Mouse (Mus musculus) hindbrain, embryonic 14.5 days (tissue): Measurements from ENCODE around the gene Add2. TPM values are rescaled to one million over a fixed set of nuclear protein-coding genes. Genes with fewer than 3 reads are reported as not detected.

ENCODE experiments used
- ATAC-seq: fragments of 200-750 bp; cut with Nextera tagmentation; 2 replicates; pipeline ENCODE4 v1.8.0; 2017; ENCODE audit warnings: moderate number of reproducible peaks, mild to moderate bottlenecking, moderate TSS enrichment, moderate library complexity; ENCODE audit not compliant: low FRiP score
- DNase-seq: peaks from one replicate; pipeline ENCODE4 v3.0.0-alpha.2; 2015; ENCODE audit warnings: low spot score
- H3K27ac ChIP-seq: fragments of 300-500 bp; sonication (generic); 2 replicates; pipeline ENCODE4 v1.5.1; 2014; ENCODE audit warnings: mild to moderate bottlenecking, moderate library complexity
- H3K27me3 ChIP-seq: fragments of 300-500 bp; sonication (generic); 2 replicates; pipeline ENCODE4 v1.6.1; 2014; ENCODE audit warnings: mild to moderate bottlenecking, low read length, mixed read lengths; ENCODE audit not compliant: control insufficient read depth, insufficient read depth
- H3K36me3 ChIP-seq: fragments of 300-500 bp; sonication (generic); replicated peaks from 2 replicates; pipeline ENCODE4 v1.6.1; 2014; ENCODE audit not compliant: control insufficient read depth, insufficient read depth
- H3K4me1 ChIP-seq: fragments of 300-500 bp; sonication (generic); replicated peaks from 2 replicates; pipeline ENCODE4 v1.6.1; 2014; ENCODE audit warnings: antibody characterized with exemption, low read length, mixed read lengths; ENCODE audit not compliant: control insufficient read depth, insufficient read depth
- H3K4me2 ChIP-seq: fragments of 300-500 bp; sonication (generic); replicated peaks from 2 replicates; pipeline ENCODE4 v1.6.1; 2014; ENCODE audit warnings: mild to moderate bottlenecking, moderate library complexity
- H3K4me3 ChIP-seq: fragments of 300-500 bp; sonication (generic); replicated peaks from 2 replicates; pipeline ENCODE4 v1.5.1; 2014; ENCODE audit warnings: mild to moderate bottlenecking, low read length
- H3K9ac ChIP-seq: fragments of 300-500 bp; sonication (generic); 2 replicates; pipeline ENCODE4 v1.6.1; 2014
- H3K9me3 ChIP-seq: fragments of 300-500 bp; sonication (generic); 2 replicates; pipeline ENCODE4 v1.6.1; 2016; ENCODE audit warnings: low read length; ENCODE audit not compliant: control insufficient read depth
- WGBS: fragments of 180-500 bp; shearing (Covaris S2); extraction: QIAGEN DNeasy Blood & Tissue Kit; methylation state at CpG from one replicate; pipeline ENCODE4 v1.1.7; 2014; 5-methylcytosine and 5-hydroxymethylcytosine counted together
- polyA plus RNA-seq: library from polyadenylated mRNA; unstranded; fragments of >200 nt; fragmentation: Nextera tagmentation; extraction: Ambion mirVana; gene quantifications from 2 replicates; pipeline ENCODE4 v1.2.1, GENCODE M21; 2014

The Add2 gene
- polyA plus RNA-seq, 1 experiment from 2014 or later = 102 TPM

DNA sequence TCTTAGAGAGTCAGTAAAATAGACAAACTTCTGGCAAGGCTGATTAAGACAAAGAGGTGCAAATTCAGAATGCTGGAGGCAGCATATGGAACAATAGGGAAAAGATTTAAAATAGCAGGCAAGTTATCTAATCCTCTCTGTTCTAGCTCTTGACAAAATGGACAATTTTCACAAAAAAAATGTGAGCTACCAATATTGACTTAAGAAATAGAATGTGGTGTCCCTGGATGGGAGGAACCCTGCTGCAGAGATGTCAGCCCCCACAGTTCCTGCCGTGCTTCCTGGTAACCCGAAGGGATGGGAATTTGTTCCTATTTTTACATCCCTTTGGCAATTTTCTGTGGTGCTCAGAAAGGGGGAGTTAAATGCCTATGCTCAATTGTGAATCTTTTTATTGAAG is 10.4 kb downstream of the Add2 start:
- WGBS = 64% methylated on average over 2 of the region's 2 CpGs
- H3K4me2 ChIP-seq = no peak overlapping the region
- H3K4me3 ChIP-seq = no peak overlapping the region
- H3K9ac ChIP-seq = no peak overlapping the region
- no peaks in the 10 kb centered on the region for H3K27me3 ChIP-seq
- no peaks in the 10 kb centered on the region for H3K9me3 ChIP-seq
- no peak overlapping the region for H3K27ac ChIP-seq
- H3K4me1 ChIP-seq = peaks cover 17% of the 10 kb centered on the region
- ATAC-seq = no peak
- H3K36me3 ChIP-seq = no peaks in the 10 kb centered on the region
- DNase-seq = no peak

DNA sequence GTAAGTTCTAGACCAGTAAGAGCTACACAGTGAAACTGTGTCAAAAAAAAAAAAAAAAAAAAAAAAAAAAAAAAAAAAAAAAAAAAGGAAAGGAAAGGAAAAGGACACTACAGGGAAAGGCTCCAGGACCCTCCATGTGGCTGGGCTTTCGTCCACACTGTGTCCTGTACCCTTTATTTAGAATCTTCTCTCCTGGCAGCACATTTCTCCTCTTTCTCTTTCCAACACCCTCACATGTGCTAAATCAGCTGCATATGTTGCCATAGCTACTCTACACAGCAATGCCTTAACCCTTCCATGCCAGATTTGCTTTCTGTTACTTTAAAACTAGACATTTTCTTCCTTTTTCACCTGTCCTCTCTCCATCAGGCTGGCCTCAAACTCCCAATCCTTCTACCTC is 11.7 kb downstream of the Add2 start:
- no peak for ATAC-seq
- no peaks in the 10 kb centered on the region for H3K9me3 ChIP-seq
- no peak for DNase-seq
- no peak overlapping the region for H3K27ac ChIP-seq
- WGBS = 83% methylated on average over 1 of the region's 1 CpGs
- no peak overlapping the region for H3K4me2 ChIP-seq
- H3K9ac ChIP-seq = no peak overlapping the region
- H3K27me3 ChIP-seq = no peaks in the 10 kb centered on the region
- peaks cover 18% of the 10 kb centered on the region for H3K4me1 ChIP-seq
- H3K36me3 ChIP-seq = no peaks in the 10 kb centered on the region
- no peak overlapping the region for H3K4me3 ChIP-seq

DNA sequence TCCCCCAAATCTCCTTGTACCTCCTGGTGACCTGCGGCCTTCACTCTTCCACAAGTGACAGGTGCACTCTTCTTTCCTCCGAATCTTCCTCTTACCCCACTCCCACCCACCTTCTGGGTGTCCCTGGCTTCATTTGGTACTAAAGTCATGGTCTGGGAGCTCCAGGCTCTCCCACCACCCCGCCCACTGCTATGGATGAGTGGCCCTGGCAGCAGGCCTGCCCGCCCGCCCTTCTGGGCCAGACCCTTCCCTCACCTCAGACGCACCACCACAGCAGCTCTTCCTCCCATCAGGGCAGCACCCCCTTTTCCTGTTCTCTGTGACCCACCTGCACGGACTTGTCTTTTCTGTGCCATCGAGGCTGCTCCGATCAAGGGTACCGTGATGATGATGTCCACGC is 19.0 kb downstream of the Add2 start:
- Histone ChIP-seq H3K9me3 (no peaks in the 10 kb centered on the region), H3K9ac (no peak overlapping the region), H3K4me1 (peaks cover 45% of the 10 kb centered on the region), H3K27me3 (no peaks in the 10 kb centered on the region), H3K4me2 (no peak overlapping the region), H3K4me3 (no peak overlapping the region), H3K27ac (no peak overlapping the region), H3K36me3 (no peaks in the 10 kb centered on the region)
- ATAC-seq (no peak), DNase-seq (no peak)
- WGBS = 84% methylated on average over 11 of the region's 11 CpGs

DNA sequence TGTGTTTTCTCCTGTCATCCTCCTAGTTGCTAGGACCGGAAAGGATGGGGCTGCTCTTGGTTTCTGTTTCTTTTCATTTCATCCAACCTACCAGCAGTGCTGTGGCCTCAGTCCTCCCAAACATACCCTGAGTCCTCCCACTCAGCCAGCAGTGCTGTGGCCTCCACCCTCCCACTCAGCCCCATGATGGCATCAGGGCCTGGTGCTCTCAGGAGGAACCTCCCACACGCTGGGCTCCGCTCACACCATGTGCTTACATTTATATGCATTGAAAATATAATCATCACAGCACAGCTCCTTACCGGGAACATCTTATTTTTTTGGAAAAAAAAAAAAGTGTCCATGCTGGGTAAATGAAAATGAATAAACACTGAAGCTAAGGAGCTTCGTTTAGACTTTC is 20.0 kb downstream of the Add2 start:
- DNase-seq (no peak), ATAC-seq (no peak)
- Histone ChIP-seq H3K9ac (no peak overlapping the region), H3K36me3 (no peaks in the 10 kb centered on the region), H3K27me3 (no peaks in the 10 kb centered on the region), H3K27ac (no peak overlapping the region), H3K9me3 (no peaks in the 10 kb centered on the region), H3K4me2 (no peak overlapping the region), H3K4me1 (peaks cover 55% of the 10 kb centered on the region), H3K4me3 (no peak overlapping the region)
- WGBS = 68% methylated on average over 5 of the region's 5 CpGs

DNA sequence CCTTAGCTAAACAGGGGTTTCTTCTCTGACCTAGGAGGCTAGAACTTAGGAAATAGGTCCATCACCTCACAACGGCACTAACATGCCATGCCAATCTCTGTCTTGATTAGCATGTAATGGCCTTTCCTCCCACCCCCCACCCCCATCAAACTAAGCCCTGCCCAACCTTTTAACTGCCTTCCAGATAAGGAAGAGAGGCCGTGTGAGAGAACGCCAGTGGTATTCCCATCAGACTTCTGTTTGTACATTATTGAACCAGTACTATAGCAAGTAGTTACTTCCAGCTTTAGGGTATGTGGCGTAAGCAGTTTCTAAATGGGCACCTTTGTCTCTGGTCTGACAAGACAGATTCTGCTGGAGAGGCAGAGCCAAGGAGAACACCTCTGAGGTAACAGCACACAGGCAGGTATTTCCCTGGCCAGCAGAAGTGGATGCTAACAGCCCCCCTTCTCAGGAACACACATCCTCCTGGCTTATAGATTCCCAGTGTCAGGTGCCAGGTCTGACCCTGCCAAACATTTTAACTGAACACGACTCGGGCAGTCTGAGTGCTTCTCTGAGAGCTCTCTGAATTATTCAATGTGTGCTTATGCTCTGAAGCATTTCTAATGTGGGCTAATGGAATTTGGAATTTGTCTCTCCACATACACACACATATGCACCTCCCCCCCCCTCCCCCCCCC is 22.2 kb downstream of the Add2 start:
- DNase-seq = no peak
- Histone ChIP-seq H3K4me1 (peaks cover 52% of the 10 kb centered on the region), H3K4me3 (no peak overlapping the region), H3K36me3 (no peaks in the 10 kb centered on the region), H3K27me3 (no peaks in the 10 kb centered on the region), H3K4me2 (peak overlapping the region; percentile 8; the same call in 1 of the 2 replicates), H3K27ac (peak overlapping the region; percentile 98), H3K9ac (peak overlapping the region; percentile 50), H3K9me3 (no peaks in the 10 kb centered on the region)
- WGBS = 32% methylated on average over 6 of the region's 6 CpGs
- ATAC-seq = no peak

DNA sequence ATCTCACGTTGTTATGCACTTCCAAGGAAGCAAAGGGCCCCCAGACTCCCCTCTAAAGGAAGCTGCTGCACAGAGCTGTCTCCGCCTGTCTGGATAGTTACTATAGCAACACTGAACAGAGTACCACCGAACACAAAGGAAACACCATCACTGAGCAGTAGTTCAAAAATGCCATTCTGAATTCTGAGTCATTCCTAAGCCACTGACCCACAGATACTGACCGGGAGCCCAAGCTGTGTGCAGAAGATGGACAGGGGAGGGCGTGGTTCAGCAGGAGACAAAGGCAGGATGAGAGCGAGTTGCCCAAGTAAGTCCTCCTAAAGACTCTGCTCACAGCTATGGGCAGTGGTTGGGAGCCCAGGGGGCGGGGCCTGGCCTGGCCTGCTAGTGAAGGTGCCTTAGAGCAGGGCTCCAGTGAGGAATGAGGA is 23.6 kb downstream of the Add2 start:
- ATAC-seq (peak; percentile 81), DNase-seq (peak; percentile 66)
- Histone ChIP-seq H3K4me2 (peak overlapping the region; percentile 37), H3K27ac (peak overlapping the region; percentile 98), H3K9me3 (no peaks in the 10 kb centered on the region), H3K36me3 (no peaks in the 10 kb centered on the region), H3K9ac (peak overlapping the region; percentile 50), H3K4me1 (peaks cover 52% of the 10 kb centered on the region), H3K4me3 (no peak overlapping the region), H3K27me3 (no peaks in the 10 kb centered on the region)
- whole genome bisulfite sequencing = 11% methylated on average over 7 of the region's 7 CpGs

DNA sequence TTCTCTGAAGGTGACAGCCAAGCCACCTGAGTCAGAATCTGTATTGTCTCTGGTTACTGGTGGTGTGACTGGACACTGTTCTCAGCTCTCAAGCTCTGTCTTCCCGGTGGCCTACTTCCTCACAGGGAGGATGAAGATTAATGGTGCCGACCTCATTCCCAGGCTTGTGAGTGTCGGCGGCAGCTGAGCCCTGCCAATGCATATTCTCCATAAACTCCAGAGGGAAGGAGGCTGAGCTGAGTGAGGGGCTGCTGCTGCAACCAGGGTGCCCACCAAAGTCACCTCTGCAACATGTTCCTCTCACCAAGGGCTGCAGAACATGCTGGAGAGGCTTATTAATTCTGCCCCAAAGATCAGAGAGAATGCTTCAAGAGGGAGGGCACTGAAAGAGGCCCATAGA is 24.1 kb downstream of the Add2 start:
- DNase-seq = no peak

DNA sequence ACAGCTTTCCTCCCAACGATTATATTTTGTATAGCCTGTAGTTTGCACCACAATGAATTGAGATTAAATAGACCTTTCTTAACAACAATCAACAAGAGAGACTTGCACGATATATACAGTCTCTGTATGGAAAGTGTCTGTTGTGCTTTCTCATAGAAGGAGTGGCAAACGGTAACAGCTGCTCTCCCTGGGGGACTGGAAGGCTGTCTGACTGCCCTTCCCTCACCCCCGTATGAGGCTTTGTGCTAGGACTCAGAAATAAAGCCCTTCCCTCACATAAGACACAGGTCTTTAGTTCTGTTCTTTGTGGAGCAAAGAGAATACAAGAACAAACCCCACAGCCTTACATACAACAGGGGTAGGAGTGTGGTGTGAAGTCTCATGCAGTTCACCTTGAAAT is 24.6 kb downstream of the Add2 start:
- Histone ChIP-seq H3K27me3 (no peaks in the 10 kb centered on the region), H3K36me3 (no peaks in the 10 kb centered on the region), H3K27ac (peak overlapping the region; percentile 98), H3K9ac (peak overlapping the region; percentile 50), H3K4me3 (no peak overlapping the region), H3K4me2 (peak overlapping the region; percentile 37), H3K9me3 (no peaks in the 10 kb centered on the region), H3K4me1 (peaks cover 59% of the 10 kb centered on the region)
- no peak for ATAC-seq
- WGBS = 13% methylated on average over 4 of the region's 4 CpGs
- no peak for DNase-seq

More for the DNA sequence above, 24.1 kb downstream of the Add2 start:
- no peaks in the 10 kb centered on the region for H3K9me3 ChIP-seq
- peak overlapping the region; percentile 50 for H3K9ac ChIP-seq
- WGBS = 14% methylated on average over 4 of the region's 4 CpGs
- peak overlapping the region; percentile 37 for H3K4me2 ChIP-seq
- H3K27ac ChIP-seq = peak overlapping the region; percentile 98
- no peaks in the 10 kb centered on the region for H3K27me3 ChIP-seq
- H3K36me3 ChIP-seq = no peaks in the 10 kb centered on the region
- ATAC-seq = peak; percentile 15; the same call in 1 of the 2 replicates
- peaks cover 55% of the 10 kb centered on the region for H3K4me1 ChIP-seq
- H3K4me3 ChIP-seq = no peak overlapping the region

DNA sequence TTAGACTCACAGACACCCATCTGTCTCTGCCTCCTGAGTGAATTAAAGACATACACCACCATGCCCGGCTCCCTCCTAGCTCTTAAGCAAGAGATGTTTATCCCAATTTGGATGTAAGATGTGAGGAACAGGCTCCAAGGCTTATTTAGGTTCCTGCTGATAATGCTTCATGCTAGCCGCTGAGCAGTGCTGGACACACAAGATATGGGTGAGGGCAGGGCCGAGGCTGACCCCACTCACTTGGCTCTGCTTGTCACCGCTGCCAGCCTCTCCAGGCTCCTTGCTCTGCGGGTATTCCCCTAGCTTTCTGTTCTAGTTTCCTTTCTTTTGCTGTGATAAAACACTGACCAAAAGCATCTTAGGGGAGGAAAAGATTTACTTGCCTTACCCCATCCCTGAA is 25.1 kb downstream of the Add2 start:
- no peaks in the 10 kb centered on the region for H3K36me3 ChIP-seq
- no peaks in the 10 kb centered on the region for H3K9me3 ChIP-seq
- peak overlapping the region; percentile 37; the same call in 1 of the 2 replicates for H3K4me2 ChIP-seq
- ATAC-seq (no peak), DNase-seq (no peak)
- WGBS = 60% methylated on average over 5 of the region's 5 CpGs
- peaks cover 64% of the 10 kb centered on the region for H3K4me1 ChIP-seq
- peak overlapping the region; percentile 50 for H3K9ac ChIP-seq
- H3K27ac ChIP-seq = peak overlapping the region; percentile 98
- H3K4me3 ChIP-seq = no peak overlapping the region
- no peaks in the 10 kb centered on the region for H3K27me3 ChIP-seq

DNA sequence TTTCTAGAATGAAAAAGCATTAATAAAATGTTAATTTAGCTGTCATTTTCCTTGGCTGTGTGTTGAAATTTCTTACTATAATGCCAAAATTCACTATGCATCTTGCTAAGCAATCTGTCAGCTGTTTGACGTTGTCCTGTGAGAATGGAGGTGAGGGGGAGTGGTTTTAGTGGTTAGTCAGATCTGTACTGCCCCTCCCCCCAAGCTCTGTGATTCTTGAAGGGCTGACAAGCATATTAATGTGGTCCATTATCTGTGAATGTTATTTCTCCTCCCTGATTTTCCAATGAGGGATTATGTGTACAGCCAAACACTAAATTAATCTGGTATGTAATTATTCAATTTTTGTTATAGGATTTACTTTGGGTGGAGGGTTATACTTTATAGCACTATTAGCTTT is 30.0 kb downstream of the Add2 start:
- ATAC-seq (no peak), DNase-seq (no peak)
- Histone ChIP-seq H3K27me3 (no peaks in the 10 kb centered on the region), H3K4me1 (peaks cover 66% of the 10 kb centered on the region), H3K9ac (no peak overlapping the region), H3K9me3 (no peaks in the 10 kb centered on the region), H3K4me3 (no peak overlapping the region), H3K36me3 (no peaks in the 10 kb centered on the region), H3K27ac (peak overlapping the region; percentile 90), H3K4me2 (no peak overlapping the region)
- 0% methylated on average over 1 of the region's 1 CpGs for WGBS
